9 mouse cellular contexts compared by ENCODE assay signal in the genomic region with DNA sequence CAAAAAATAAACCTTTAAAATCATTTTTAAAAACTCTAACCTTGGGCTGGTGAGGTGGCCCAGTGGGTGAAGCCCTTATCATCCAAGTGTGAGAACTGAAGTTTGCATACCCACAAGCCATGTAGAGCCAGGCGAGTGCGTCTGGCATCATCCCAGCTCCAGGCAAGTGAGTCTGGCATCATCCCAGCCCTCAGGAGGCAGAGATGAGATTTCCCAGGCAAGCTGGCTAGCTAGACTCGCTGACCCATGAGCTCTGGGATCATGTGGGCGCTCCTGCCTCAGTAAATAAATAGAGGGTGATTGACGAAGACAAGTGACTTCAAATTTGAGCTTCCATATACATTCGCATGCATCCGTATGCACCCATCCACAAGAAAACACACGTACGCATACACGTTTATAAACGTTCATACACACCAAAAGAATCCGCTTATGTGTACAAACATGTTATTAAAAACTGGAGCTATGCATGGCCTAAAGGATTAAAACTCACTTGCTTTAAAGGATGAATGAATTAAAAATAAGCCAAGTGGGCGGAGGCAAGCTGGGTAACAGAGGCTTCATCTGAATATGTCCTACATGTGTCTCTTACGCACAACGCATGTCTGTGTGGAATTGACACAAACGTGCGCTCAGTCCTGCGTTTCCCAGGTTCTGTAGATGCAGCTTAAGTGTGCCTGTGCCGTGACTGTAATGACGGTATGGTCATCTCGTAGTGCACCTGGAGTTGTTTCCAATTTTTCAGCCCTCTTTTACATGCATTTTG. TPM values are rescaled to one million over a fixed set of nuclear protein-coding genes. Genes with fewer than 3 reads are reported as not detected.
DNase-seq lines count a peak whose midpoint lies in the region; ATAC-seq and TF ChIP-seq lines count a peak whose summit lies in the region.
"Had no signal": no experiment of that assay in that cellular context is flagged by ENCODE, and none has a peak within 500 bp of the region (broad histone marks: within the 10 kb centered on the region; RNA-seq: fewer than 3 reads in every experiment).

No protein-coding gene starts in this region.

- H3K36me3 ChIP-seq in lung, embryonic 14.5 days (ENCODE audit: insufficient read depth) = 0 out of 2 replicates have a peak, but pooled peaks cover 3% of the 10 kb centered on the region

- H3K4me3 ChIP-seq in lung, embryonic 14.5 days (ENCODE audit: low read depth, low read length) = no peak overlapping the region; the same call in 1 of the 2 replicates
- H3K4me3 ChIP-seq: erythroblast, embryonic 14.5 days had no signal

- H3K4me2 ChIP-seq in lung, embryonic 14.5 days = peak overlapping the region; percentile 56

- H3K9ac ChIP-seq in lung, embryonic 14.5 days = peak overlapping the region; percentile 44

- H3K4me1 ChIP-seq in lung, embryonic 14.5 days (ENCODE audit: insufficient read depth) = peaks cover 18% of the 10 kb centered on the region

- peak; percentile 75 for DNase-seq in gastrocnemius, adult 18-20 months (ENCODE audit: low spot score)
- no peak for DNase-seq in gastrocnemius, postnatal 4 days (ENCODE audit: low spot score in 2 of 2)
- peak; percentile 93 to 95 for DNase-seq in cerebellum, postnatal 14 days
- DNase-seq in heart, adult 9 months (ENCODE audit: low spot score in 2 of 2) = peak; percentile 71 to 77
- DNase-seq in kidney, adult 18-20 months = peak; percentile 85
- DNase-seq in lung, embryonic 14.5 days = peak; percentile 19
- peak; percentile 45 for DNase-seq in right cerebral cortex, postnatal 14 days
- no peak for DNase-seq in spleen, postnatal 4 days (ENCODE audit: low spot score in 2 of 2)

- H3K27ac ChIP-seq in lung, embryonic 14.5 days (ENCODE audit: low read depth) = peak overlapping the region; percentile 93

- no peaks in the 10 kb centered on the region for H3K27me3 ChIP-seq in lung, embryonic 14.5 days (ENCODE audit: insufficient read depth, low read length)

- H3K9me3 ChIP-seq in lung, embryonic 14.5 days (ENCODE audit: low read depth, low read length) = no peaks in the 10 kb centered on the region

- no peak for TF ChIP-seq CTCF in lung, embryonic 14.5 days (IDR thresholded peaks at IDR 0.05; ENCODE audit: low read depth)

- ATAC-seq in lung, embryonic 14.5 days (ENCODE audit: insufficient read depth) = no peak

- 62% methylated on average over 21 of the region's 21 CpGs for WGBS in lung, embryonic 14.5 days

RNA-seq across cellular contexts. Expression of gene P4ha2, which starts 12.3 kb away (rescaled TPM):
- 10 to 100 TPM; 31.9 to 38.1 TPM for total RNA-seq in gastrocnemius, adult 18-20 months (2021)
- total RNA-seq in gastrocnemius, postnatal 4 days (2021) = 10 to 100 TPM; 37.1 to 40.3 TPM
- polyA plus RNA-seq in lung, embryonic 14.5 days (2014; fragmentation: Nextera tagmentation; extraction: Ambion mirVana) = 26.0 and 28.4 TPM in 2 replicates
- polyA plus RNA-seq: erythroblast, embryonic 14.5 days had no signal

RNA-seq across cellular contexts. Expression of gene Pdlim4, which starts 43.3 kb away (rescaled TPM):
- total RNA-seq in gastrocnemius, adult 18-20 months (2021) = 1 to 10 TPM; 5.1 to 5.6 TPM
- total RNA-seq in gastrocnemius, postnatal 4 days (2021) = 10 to 100 TPM; 65.2 to 67.1 TPM
- 12.1 and 12.6 TPM in 2 replicates for polyA plus RNA-seq in lung, embryonic 14.5 days (2014; fragmentation: Nextera tagmentation; extraction: Ambion mirVana)

Comparison
In these comparisons a context has a peak if more than half of its experiments do, and no peak if none do; other contexts are left out.
1. DNase-seq: peak in gastrocnemius, adult 18-20 months (single experiment), cerebellum, postnatal 14 days (2 of 2), heart, adult 9 months (2 of 2), kidney, adult 18-20 months (single experiment), lung, embryonic 14.5 days (single experiment) and right cerebral cortex, postnatal 14 days (single experiment); none in gastrocnemius, postnatal 4 days (0 of 2) and spleen, postnatal 4 days (0 of 2).
2. RNA of gene Pdlim4, which starts 43.3 kb away (total RNA-seq): 65.2 to 67.1 TPM in gastrocnemius, postnatal 4 days; 5.1 to 5.6 TPM in gastrocnemius, adult 18-20 months; every median in the first group is over 4 times any median in the second.